Mouse (Mus musculus) spleen, adult 2 months (tissue): ENCODE measurements around the gene Gnb5.

Experiments used
- CTCF ChIP-seq: fragments of 200-500 bp; IDR thresholded peaks from 2 replicates; pipeline ENCODE4 v1.5.1; 2011; ENCODE audit warnings: mild to moderate bottlenecking, inconsistent platforms; ENCODE audit not compliant: insufficient read depth, insufficient read length, insufficient replicate concordance; ENCODE audit errors: extremely low read depth
- POLR2A ChIP-seq: fragments of 200-500 bp; IDR thresholded peaks from 2 replicates; pipeline ENCODE4 v1.6.1; 2011; ENCODE audit warnings: low read depth, low read length, inconsistent platforms

GRCm38 (mm10) chr9:75382825-75383224 lies 76.7 kb downstream of the Gnb5 start:
- no peak for TF ChIP-seq CTCF
- no peak for TF ChIP-seq POLR2A
